Mouse (Mus musculus): ENCODE results near the gene Ndrg3.
"Not testable (repeated sequence)": the region's sequence is repeated elsewhere in the genome, so short reads cannot be mapped to it uniquely, and the experiment has no call there.

DNA sequence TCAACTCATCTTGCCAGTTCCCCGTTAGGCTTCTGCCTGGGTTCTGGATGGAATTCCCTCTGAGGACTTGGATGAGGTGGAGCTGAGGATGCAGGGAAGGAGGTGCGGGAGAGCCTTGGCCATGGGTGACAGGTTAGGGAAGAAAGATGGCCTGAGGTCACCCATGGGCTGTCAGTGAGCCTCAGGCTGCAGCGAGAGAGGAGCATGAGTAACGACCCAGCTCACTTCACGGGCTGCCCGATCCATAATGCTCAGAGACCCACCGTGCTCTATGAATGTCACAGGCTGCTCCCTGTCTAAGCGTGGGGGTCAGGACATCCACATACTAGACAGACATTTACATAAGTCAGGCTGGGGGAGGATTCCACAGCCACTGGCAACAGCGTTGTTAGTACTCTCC, 50.3 kb downstream of the Ndrg3 start:
- TF ChIP-seq CTCF (IDR thresholded peaks at IDR 0.05; ENCODE audit: low read depth, low read length); POLR2AphosphoS5 (IDR thresholded peaks at IDR 0.05; ENCODE audit: insufficient replicate concordance, low read depth, low read length): not testable (repeated sequence)

Measured in G1E (cell line).